Mouse (Mus musculus) B cell, adult (primary cell): ENCODE measurements around the gene Zswim9. TPM values are rescaled to one million over a fixed set of nuclear protein-coding genes. Genes with fewer than 3 reads are reported as not detected.

ENCODE experiments used
- total RNA-seq: library from RNA; stranded (reverse); gene quantifications from 4 replicates; pipeline ENCODE4 v1.2.4, GENCODE M21; 2023; ENCODE audit not compliant: inconsistent age

Zswim9 gene
- total RNA-seq = 5.3 to 7.3 TPM (median 6.4 TPM) in 4 replicates

GRCm38 (mm10) chr7:13278308-13278891 lies at the start of gene Zswim9:
Gene Zswim9 (minus strand): TSS chr7:13278721.

GRCm38 (mm10) chr7:13324316-13324715 lies 45.8 kb upstream of the Zswim9 start, which contains the start of gene Pla2g4c:
Gene Pla2g4c (plus strand): TSS chr7:13324655.

DNA sequence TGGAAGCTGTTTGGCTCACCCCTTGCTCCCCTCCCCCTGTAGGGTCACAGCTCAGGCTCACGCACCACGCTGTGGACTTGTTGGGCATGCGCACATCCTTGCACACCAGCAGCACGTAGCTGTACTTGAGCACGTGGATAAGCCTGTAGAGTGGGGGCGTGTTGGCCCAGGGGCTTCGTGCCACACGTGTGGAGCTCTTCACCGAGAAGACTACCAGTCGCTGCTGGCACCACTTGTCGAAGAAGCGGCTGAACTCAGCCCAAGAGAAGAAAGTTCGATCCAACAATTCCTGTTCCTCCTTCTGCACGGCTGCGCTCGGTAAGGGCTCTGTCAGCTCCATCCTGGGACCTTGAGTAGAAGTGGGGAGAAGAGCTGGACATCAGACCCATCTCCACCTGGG lies 1.4 kb downstream of the Zswim9 start, which contains the start of gene Lig1:
TSS of gene Lig1 (plus strand) at position 203 of the 400 bp plus-strand sequence.

DNA sequence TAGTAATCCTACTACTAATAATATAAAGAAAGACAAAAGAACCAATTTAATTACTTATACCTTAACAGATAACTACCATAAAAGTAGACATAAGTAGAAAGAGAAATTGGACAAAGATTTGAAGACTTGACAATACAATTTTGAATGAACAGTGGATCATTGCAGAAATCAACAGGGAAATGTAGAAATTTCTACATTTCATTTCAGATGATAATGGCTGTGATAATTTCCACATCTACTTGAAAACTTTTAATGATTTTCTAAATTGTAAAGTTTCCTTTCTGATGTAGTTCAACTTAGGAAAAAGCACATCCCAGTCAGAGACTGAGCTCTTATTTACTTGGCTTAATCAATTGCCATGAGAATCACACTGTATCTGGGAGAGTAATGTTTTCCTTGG lies 65.8 kb downstream of the Zswim9 start, which contains the start of gene Vmn1r89:
TSS of gene Vmn1r89 (plus strand) at position 301 of the 400 bp plus-strand sequence.

Other genes with a start within 250 kb of the Zswim9 start
- 92.4 to 120 TPM (median 103 TPM) in 4 replicates for gene Chmp2a, start 243.9 kb downstream of the Zswim9 start, total RNA-seq
- gene Ube2m, start 240.4 kb downstream of the Zswim9 start, total RNA-seq = 83.4 to 96.0 TPM (median 89.6 TPM) in 4 replicates
- 0.51 to 0.87 TPM (median 0.72 TPM) in 4 replicates for gene Mzf1, start 224.0 kb downstream of the Zswim9 start, total RNA-seq
- not detected in 4 replicates for gene Vmn1r85, start 183.5 kb downstream of the Zswim9 start, total RNA-seq
- gene Vmn1r86, start 158.8 kb downstream of the Zswim9 start, total RNA-seq = not detected in 4 replicates
- gene Vmn1r87, start 138.6 kb downstream of the Zswim9 start, total RNA-seq = not detected in 4 replicates
- 0.09 to 0.16 TPM (median 0.12 TPM) in 4 replicates for gene Vmn1r88, start 119.2 kb downstream of the Zswim9 start, total RNA-seq
- gene Vmn1r89, start 65.7 kb downstream of the Zswim9 start, total RNA-seq = not detected in 4 replicates
- 26.6 to 29.1 TPM (median 27.0 TPM) in 4 replicates for gene Lig1, start 1.4 kb downstream of the Zswim9 start, total RNA-seq
- 0.15 to 1.7 TPM (median 0.63 TPM) in 4 replicates for gene Pla2g4c, start 45.9 kb upstream of the Zswim9 start, total RNA-seq
- not detected in 4 replicates for gene Cabp5, start 119.4 kb upstream of the Zswim9 start, total RNA-seq
- not detected in 4 replicates for gene Bsph1, start 172.1 kb upstream of the Zswim9 start, total RNA-seq